Mouse (Mus musculus) liver, adult 2 months (tissue): ENCODE data around the gene Bzw2.

ENCODE experiments used
- CTCF ChIP-seq: fragments of 200-500 bp; IDR thresholded peaks from 2 replicates; pipeline ENCODE4 v1.5.1; 2011; ENCODE audit warnings: low read depth, low read length, control low read depth
- POLR2A ChIP-seq: fragments of 200-500 bp; IDR thresholded peaks from 2 replicates; pipeline ENCODE4 v1.6.1; 2011; ENCODE audit warnings: low read length, control low read depth; ENCODE audit not compliant: insufficient read depth; ENCODE audit errors: extremely low read depth

GRCm38 (mm10) chr12:36119244-36119643 is 38.6 kb downstream of the Bzw2 start:
- no peak for TF ChIP-seq CTCF
- TF ChIP-seq POLR2A, result no peak
